Mouse (Mus musculus): ENCODE results near the gene Slc34a3.

- TF ChIP-seq ELF1 (IDR thresholded peaks at IDR 0.05; ENCODE audit: low read depth, low read length), result no peak
- no peak for TF ChIP-seq CTCF (IDR thresholded peaks at IDR 0.05 in 2 of 3, conservative IDR thresholded peaks at IDR 0.05 in 1 of 3; ENCODE audit: control insufficient read depth in 1 of 3, insufficient read depth in 1 of 3, low read depth in 2 of 3, low read length in 3 of 3, poor library complexity in 1 of 3, severe bottlenecking in 1 of 3)
Measured at GRCm38 (mm10) chr2:25261870-25262269, 27.7 kb upstream of the Slc34a3 start.
